Mouse (Mus musculus) spleen, adult 2 months (tissue): ENCODE measurements around the gene Hand1.

Experiments
- CTCF ChIP-seq: fragments of 200-500 bp; IDR thresholded peaks from 2 replicates; pipeline ENCODE4 v1.5.1; 2011; ENCODE audit warnings: mild to moderate bottlenecking, inconsistent platforms; ENCODE audit not compliant: insufficient read depth, insufficient read length, insufficient replicate concordance; ENCODE audit errors: extremely low read depth
- POLR2A ChIP-seq: fragments of 200-500 bp; IDR thresholded peaks from 2 replicates; pipeline ENCODE4 v1.6.1; 2011; ENCODE audit warnings: low read depth, low read length, inconsistent platforms

- TF ChIP-seq POLR2A, result no peak
- TF ChIP-seq CTCF, result no peak
Measured at GRCm38 (mm10) chr11:57876157-57876556, 43.5 kb upstream of the Hand1 start.
